ENCODE assay signal across 23 mouse cellular contexts in the genomic region with DNA sequence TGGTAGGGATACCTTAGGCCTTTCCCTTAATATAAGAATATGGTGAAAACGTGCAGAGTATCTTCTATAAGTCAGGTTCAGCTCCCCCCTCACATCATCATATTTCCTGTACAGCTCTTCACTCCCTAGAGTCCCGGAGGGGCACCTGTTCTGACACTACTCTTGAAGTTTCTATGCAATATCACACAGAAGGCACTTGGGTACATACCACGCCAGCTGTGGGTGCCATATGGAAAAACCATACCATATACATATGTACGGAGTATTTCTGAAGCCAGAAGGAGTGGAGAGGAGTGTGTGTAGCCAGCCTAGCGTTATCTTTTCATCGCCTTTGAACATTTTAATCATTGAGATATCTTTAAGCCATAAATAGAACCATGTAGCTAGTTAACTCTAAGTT. TPM values are rescaled to one million over a fixed set of nuclear protein-coding genes. Genes with fewer than 3 reads are reported as not detected.
"Had no signal": no experiment of that assay in that cellular context is flagged by ENCODE, and none has a peak within 500 bp of the region (broad histone marks: within the 10 kb centered on the region; RNA-seq: fewer than 3 reads in every experiment).

No protein-coding gene starts in this region.

- H3K4me3 ChIP-seq: lung, embryonic 15.5 days; megakaryocyte, embryonic 14.5 days; midbrain, embryonic 13.5 days; midbrain, embryonic 15.5 days; neural tube, embryonic 12.5 days; stomach, embryonic 15.5 days had no signal

- H3K27ac ChIP-seq: lung, embryonic 15.5 days; macrophage; midbrain, embryonic 13.5 days; midbrain, embryonic 15.5 days; neural tube, embryonic 12.5 days; stomach, embryonic 15.5 days; stomach, postnatal 0 days had no signal

- ATAC-seq: lung, postnatal 0 days; midbrain, embryonic 13.5 days; midbrain, embryonic 15.5 days had no signal

- DNase-seq: lung, adult 2 months; lung, postnatal 14 days; lung, postnatal 36 days; right cerebral cortex, postnatal 25 days; thymus, adult 2 months; thymus, postnatal 25 days; thymus, postnatal 4 days had no signal

- H3K36me3 ChIP-seq: lung, embryonic 15.5 days; midbrain, embryonic 15.5 days; neural tube, embryonic 12.5 days; stomach, embryonic 15.5 days had no signal

- H3K9me3 ChIP-seq: lung, embryonic 15.5 days; megakaryocyte, embryonic 14.5 days; midbrain, embryonic 13.5 days; midbrain, embryonic 15.5 days; neural tube, embryonic 12.5 days; stomach, embryonic 15.5 days had no signal

- H3K4me2 ChIP-seq: lung, embryonic 15.5 days; midbrain, embryonic 11.5 days; midbrain, embryonic 13.5 days; midbrain, embryonic 15.5 days; neural tube, embryonic 12.5 days; stomach, embryonic 15.5 days had no signal

- H3K9ac ChIP-seq: lung, embryonic 15.5 days; midbrain, embryonic 13.5 days; midbrain, embryonic 15.5 days; neural tube, embryonic 12.5 days; stomach, embryonic 15.5 days had no signal

- H3K4me1 ChIP-seq: lung, embryonic 15.5 days; megakaryocyte, embryonic 14.5 days; stomach, embryonic 15.5 days had no signal

- H3K27me3 ChIP-seq: lung, embryonic 15.5 days; midbrain, embryonic 13.5 days; midbrain, embryonic 15.5 days; neural tube, embryonic 12.5 days; stomach, embryonic 15.5 days had no signal

RNA-seq across cellular contexts. Expression of gene Ildr2, which starts 36.6 kb away (rescaled TPM):
- total RNA-seq: megakaryocyte progenitor cell, adult 5-6 weeks; neutrophil, adult 5-6 weeks had no signal
- polyA plus RNA-seq: macrophage had no signal

RNA-seq across cellular contexts. Expression of gene Mael, which starts 52.0 kb away (rescaled TPM):
- total RNA-seq: megakaryocyte progenitor cell, adult 5-6 weeks; monocyte, adult 5-6 weeks; neutrophil, adult 5-6 weeks had no signal
- polyA plus RNA-seq: lung, adult 2 months; lung, embryonic 15.5 days; lung, postnatal 0 days; macrophage; midbrain, embryonic 13.5 days; midbrain, embryonic 15.5 days; neural tube, embryonic 12.5 days; neural tube, embryonic 14.5 days; spleen, adult 2 months; stomach, embryonic 15.5 days; stomach, postnatal 0 days; urinary bladder, adult 2 months had no signal
